Mouse (Mus musculus): ENCODE measurements around the gene Slc22a22.

Slc22a22 gene

DNA sequence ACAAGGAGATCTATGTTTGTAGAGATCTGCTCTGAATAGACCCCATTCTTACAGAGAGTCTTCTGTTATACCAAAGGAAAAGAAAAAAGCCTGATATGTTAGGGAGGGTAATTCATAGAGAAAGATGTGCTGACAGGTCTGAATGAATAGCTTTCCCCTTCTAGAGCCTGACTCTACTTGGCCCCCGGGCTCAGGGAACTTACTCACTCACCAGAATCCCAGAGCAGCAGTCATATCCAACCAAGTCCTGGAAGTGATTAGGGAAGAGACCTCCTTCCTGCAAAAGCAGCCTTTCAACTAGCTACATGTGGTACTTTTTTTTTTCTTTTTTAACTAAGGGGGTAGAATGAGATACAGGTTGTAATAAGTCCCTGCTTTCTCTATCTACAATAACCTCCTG lies 111.0 kb downstream of the Slc22a22 start:
- no peak for DNase-seq

DNA sequence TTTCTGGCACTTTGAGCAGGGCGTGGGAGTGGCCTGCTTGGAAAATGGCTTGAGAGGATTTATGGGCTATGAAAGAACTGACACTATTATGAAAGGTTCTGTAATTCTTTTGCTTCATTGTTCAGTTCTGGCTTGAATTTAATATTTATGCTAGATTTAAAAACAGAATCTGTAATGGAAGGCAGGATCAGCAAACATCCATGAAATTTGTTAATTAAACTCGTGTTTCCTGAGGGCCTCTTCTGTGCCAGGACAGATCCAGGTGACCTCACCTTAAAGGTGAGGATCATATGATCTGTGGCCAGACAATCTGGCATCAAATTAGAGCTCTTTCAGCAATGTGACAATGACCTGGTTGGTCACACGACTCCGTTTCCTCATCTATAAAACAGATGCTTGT lies 122.1 kb downstream of the Slc22a22 start:
- DNase-seq: no peak

DNA sequence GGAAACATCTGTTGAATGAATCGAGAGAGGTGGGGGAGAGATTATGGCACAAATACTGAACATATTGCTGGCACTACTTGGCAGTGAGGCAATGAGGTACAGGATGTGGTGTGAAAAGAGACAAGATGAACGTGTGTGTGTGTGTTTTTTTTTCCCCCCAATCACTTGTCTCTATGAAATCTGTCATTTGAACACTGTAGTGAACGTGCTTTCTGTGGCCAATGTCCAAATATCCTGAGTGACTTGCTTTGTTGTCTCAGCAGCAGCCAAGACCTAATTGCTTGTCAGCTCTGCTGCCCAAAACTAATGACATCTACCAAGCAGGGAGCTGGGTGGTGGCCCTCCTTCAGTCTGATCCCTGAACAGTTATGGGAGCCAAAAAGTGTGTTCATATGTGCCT lies 136.9 kb downstream of the Slc22a22 start:
- DNase-seq: no peak

DNA sequence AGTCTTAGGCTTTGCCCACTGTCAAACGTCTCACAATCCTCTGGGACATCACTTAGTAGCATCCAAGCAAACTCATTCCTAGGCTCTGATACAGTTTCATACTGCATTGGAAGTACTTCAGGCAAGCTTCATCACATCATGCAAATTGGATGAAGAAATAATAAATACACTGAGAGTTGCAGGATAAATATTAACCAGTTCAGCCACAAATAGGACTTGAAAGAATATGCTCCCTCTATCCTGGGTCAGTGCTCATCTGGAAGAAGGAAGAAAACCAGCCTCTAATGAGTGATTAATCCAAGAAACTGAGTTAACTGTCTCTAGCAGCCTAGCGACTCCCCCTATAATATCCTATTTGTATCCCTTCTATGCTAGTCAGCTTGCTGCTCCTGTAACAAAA lies 146.1 kb downstream of the Slc22a22 start:
- DNase-seq: no peak

DNA sequence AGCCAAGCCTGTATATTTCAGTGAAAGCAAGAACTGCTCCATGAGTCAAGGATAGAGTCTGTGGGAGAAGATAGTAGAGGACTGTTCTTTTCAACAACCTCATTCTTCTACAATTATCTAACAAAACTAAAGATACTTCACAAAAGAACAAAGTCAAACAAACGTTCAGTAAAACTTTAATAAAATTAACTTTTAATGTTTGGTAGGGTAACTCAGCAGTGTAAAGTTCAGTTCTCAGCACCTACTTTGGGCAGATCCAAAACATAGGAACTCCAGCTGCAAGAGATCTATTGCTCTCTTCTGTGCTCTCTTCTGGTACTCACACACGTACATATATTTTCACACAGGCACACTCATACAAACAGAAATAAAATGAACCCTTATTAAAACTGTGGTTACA lies 159.4 kb downstream of the Slc22a22 start:
- DNase-seq: peak in 1 of 2 experiments; percentile 39

DNA sequence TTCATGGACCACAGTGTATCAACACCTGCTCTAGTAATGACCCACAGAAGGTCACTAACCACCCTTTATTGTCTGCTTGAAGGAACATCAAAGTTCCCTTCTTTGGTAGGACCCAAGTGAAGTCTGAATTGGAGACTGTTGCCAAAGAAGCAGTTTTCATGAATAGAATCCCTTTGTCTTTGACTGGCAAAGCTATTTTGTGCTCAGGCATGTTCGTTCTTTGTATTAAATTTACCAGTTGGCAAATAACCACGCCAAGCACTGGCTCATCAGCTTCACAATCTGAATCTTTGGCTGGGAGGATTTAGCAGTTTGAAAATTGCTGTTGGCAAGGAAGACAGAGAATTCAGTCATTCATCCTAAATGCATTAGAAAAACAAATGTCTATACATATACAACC lies 160.9 kb downstream of the Slc22a22 start:
- no peak for DNase-seq

DNA sequence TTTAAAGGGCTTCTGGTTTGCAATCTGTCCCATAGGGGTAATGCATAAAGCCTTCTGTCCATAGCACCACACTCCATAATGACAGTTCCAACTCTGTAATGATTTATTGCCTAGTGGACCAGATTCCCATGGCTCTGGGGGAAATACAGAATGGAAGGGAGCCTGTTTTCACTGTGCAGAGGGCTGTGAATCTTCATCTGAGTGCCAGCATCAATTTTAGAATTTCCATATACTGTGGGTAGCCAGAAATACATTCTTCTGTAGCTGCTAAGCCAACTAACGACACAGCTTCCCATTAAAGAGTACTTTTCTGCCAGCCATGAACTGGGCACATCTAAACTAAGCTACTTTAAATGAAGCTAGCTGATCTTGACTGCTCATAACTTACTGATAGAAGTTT lies 174.7 kb downstream of the Slc22a22 start:
- DNase-seq: no peak

DNA sequence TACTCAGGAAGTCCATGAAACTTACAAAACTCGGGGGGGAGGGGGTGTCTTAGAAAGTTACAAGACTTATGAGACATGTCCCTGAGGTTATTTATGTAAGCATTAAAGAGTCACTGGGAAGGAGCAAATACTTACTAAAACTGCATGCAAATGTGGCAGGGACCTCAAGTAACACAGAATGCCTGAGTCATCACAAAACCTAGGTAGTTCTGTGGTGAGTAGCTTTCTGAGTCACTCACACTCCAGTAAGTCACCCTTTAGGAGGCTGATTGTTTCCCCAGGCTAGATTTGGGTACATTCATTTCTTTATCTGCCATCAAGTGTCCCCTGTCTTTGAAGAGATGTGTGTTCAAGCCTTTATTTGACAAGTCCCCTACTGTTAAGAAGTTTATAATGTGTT lies 198.9 kb downstream of the Slc22a22 start:
- no peak for DNase-seq

DNA sequence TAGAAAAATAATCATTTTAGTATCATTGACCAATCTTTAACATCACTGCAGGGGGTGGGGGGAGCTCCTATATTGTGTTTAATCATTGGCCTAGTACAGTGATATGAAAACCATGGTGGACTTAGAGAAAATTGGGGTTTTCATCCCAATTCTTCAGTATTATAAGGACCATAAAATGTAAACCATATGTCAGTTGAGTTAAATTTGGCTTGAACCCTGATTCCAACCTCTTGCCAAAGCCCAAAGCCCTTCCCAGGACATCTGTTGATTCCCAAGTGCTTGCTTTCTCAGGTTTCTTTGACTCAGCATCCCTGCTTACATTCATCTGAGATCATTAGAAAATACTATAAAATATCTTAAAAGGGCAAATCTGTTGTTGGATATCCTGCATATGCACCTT lies 201.0 kb downstream of the Slc22a22 start:
- DNase-seq: no peak

DNA sequence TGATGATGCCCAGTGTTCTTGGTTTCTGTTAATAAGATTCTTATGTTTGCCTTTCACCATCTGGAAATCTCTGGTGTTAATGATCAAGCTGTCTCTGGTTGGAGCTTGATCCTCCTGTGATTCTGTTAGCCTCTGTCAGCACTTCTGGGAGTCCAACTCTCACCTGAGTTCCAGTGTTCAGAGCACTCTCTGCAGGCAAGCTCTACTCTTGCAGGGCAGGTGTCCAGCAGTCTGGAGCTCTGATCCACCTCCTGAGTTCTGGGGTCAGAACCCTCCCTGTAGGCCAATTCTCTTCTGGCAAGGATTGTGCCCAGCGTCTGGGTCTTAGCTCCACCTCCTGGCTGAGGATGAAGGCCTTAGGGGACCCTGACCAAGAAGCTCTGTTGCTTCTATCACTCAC lies 237.4 kb downstream of the Slc22a22 start:
- peak; percentile 75 to 79 for DNase-seq

DNA sequence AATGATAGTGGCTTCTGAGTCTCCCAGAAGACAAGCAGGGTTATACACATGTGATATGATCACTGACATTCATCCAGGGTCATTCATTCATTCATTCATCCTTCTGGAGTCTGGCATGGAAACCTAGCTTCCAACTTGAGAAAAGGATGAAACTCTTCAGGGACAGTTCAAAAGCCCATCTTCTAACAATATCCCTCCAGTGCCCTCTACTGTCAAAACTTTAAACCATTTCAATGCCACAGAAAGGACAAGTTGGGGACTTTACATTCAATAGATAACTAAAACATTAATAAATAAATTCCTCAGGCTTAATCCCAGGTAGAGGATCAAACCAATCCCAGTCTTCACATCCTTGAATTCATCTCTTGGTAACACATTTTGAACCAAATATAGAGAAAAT lies 247.0 kb downstream of the Slc22a22 start:
- no peak for DNase-seq

DNA sequence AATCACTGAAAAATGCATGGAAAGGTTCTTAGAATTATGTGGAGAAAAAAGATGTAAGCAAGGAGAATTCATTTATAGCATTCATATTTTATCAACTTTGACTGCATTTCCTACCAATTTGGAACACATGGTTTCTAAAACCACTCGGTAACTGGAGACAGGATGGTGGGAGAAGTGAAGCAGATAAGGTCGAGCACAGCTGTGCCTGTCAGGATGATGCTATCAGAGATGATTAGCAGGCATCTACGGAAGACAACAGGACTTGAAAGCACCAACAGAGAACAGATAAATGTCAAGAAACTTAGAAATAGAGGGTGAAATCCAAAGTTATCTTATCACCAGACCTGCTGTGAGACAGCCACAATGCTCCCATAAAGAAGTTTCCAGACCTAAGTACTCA lies 272.1 kb downstream of the Slc22a22 start:
- DNase-seq: no peak

DNA sequence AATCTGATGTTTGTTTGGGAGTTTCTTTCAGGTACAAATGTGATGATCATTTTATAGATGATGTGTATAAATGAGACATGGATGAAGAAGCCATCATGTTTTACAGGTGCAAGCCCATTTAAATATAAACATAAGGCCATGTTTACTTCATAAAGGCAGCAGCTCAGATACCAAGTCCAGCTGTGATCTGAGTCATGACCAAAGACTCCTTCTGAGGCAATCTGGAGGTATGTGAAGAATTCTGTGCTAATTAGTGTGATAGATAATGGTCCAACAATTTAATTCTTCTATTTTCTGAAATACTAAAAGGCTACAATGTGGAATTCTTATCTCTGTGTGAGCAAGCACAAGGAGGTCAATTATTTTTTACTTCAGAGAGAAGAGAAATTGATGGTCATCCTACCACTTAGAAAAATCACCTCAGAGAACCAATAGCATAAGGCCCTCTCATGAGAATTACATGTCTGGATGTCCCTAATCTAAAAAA lies 272.9 kb downstream of the Slc22a22 start:
- DNase-seq: no peak
